ENCODE assay signal across 24 mouse cellular contexts in the genomic region with DNA sequence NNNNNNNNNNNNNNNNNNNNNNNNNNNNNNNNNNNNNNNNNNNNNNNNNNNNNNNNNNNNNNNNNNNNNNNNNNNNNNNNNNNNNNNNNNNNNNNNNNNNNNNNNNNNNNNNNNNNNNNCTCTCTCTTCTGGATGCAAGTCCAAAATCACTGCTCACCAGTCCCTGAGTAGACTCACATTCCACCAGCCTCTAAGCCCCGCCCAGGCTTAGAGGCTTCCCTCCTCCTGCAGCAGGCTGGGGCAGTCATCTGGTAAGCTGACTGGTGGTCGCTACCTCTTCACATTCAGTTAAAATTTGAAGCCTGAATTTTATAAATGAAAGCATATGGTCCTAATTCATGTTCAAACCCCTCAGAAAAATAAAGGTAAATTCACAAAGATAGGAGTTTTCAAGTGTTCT. TPM values are rescaled to one million over a fixed set of nuclear protein-coding genes. Genes with fewer than 3 reads are reported as not detected.
A peak's percentile ranks its signal among the peaks of the same experiment; 100 is the strongest.
DNase-seq lines count a peak whose midpoint lies in the region; ATAC-seq and TF ChIP-seq lines count a peak whose summit lies in the region.
"Had no signal": no experiment of that assay in that cellular context is flagged by ENCODE, and none has a peak within 500 bp of the region (broad histone marks: within the 10 kb centered on the region; RNA-seq: fewer than 3 reads in every experiment).

No protein-coding gene starts in this region.

- H3K4me3 ChIP-seq in heart, embryonic 16.5 days (ENCODE audit: low read length), result no peak overlapping the region
- H3K4me3 ChIP-seq in heart, embryonic 12.5 days, result no peak overlapping the region
- no peak overlapping the region for H3K4me3 ChIP-seq in lung, embryonic 16.5 days (ENCODE audit: low read length)
- H3K4me3 ChIP-seq in midbrain, embryonic 10.5 days, result no peak overlapping the region
- no peak overlapping the region for H3K4me3 ChIP-seq in cerebellum, adult 2 months (replicated peaks; ENCODE audit: insufficient read depth, low read depth, low read length)
- H3K4me3 ChIP-seq: gastrocnemius, adult 2 months; intestine, embryonic 15.5 days; liver, embryonic 15.5 days; midbrain, embryonic 12.5 days; neural tube, embryonic 13.5 days had no signal

- no peaks in the 10 kb centered on the region for H3K27me3 ChIP-seq in heart, embryonic 16.5 days (ENCODE audit: control insufficient read depth, insufficient read depth, low read length)
- no peaks in the 10 kb centered on the region for H3K27me3 ChIP-seq in heart, embryonic 12.5 days (replicated peaks)
- no peaks in the 10 kb centered on the region for H3K27me3 ChIP-seq in lung, embryonic 16.5 days (ENCODE audit: control insufficient read depth, insufficient read depth, low read depth, low read length)
- no peaks in the 10 kb centered on the region for H3K27me3 ChIP-seq in midbrain, embryonic 10.5 days (ENCODE audit: low read depth, poor library complexity, severe bottlenecking)
- H3K27me3 ChIP-seq in cerebellum, adult 2 months (ENCODE audit: control insufficient read depth, insufficient read depth, low read length), result no peaks in the 10 kb centered on the region
- H3K27me3 ChIP-seq: CH12.LX; intestine, embryonic 15.5 days; liver, embryonic 15.5 days; midbrain, embryonic 12.5 days; neural tube, embryonic 13.5 days had no signal

- peak overlapping the region; percentile 60; the same call in 1 of the 2 replicates for H3K27ac ChIP-seq in heart, embryonic 16.5 days (ENCODE audit: low read length)
- no peak overlapping the region for H3K27ac ChIP-seq in heart, embryonic 12.5 days (ENCODE audit: poor library complexity, severe bottlenecking)
- peak overlapping the region; percentile 23; the same call in 1 of the 2 replicates for H3K27ac ChIP-seq in lung, embryonic 16.5 days (ENCODE audit: low read length)
- H3K27ac ChIP-seq in midbrain, embryonic 10.5 days (replicated peaks), result no peak overlapping the region
- H3K27ac ChIP-seq in cerebellum, adult 2 months (ENCODE audit: insufficient read depth, low read length), result no peak overlapping the region
- H3K27ac ChIP-seq: gastrocnemius, adult 2 months; intestine, embryonic 15.5 days; liver, embryonic 15.5 days; midbrain, embryonic 12.5 days; neural tube, embryonic 13.5 days had no signal

- no peaks in the 10 kb centered on the region for H3K36me3 ChIP-seq in heart, embryonic 16.5 days (ENCODE audit: control insufficient read depth, insufficient read depth)
- H3K36me3 ChIP-seq in heart, embryonic 12.5 days, result no peaks in the 10 kb centered on the region
- no peaks in the 10 kb centered on the region for H3K36me3 ChIP-seq in lung, embryonic 16.5 days (ENCODE audit: control insufficient read depth, insufficient read depth, low read length)
- H3K36me3 ChIP-seq in midbrain, embryonic 10.5 days, result no peaks in the 10 kb centered on the region
- H3K36me3 ChIP-seq: intestine, embryonic 15.5 days; midbrain, embryonic 12.5 days; neural tube, embryonic 13.5 days had no signal

- no peak for TF ChIP-seq POLR2A in cerebellum, adult 2 months (IDR thresholded peaks at IDR 0.05; ENCODE audit: borderline replicate concordance, insufficient read depth, low read length)

- no peak for TF ChIP-seq CTCF in cerebellum, adult 2 months (IDR thresholded peaks at IDR 0.05; ENCODE audit: borderline replicate concordance, insufficient read depth, low read depth, low read length)

- H3K9ac ChIP-seq in heart, embryonic 16.5 days (ENCODE audit: low read length), result no peak overlapping the region
- H3K9ac ChIP-seq in heart, embryonic 12.5 days, result no peak overlapping the region
- no peak overlapping the region for H3K9ac ChIP-seq in lung, embryonic 16.5 days (ENCODE audit: low read length)
- H3K9ac ChIP-seq: intestine, embryonic 15.5 days; liver, embryonic 15.5 days; midbrain, embryonic 12.5 days; neural tube, embryonic 13.5 days had no signal

- no peak overlapping the region for H3K4me2 ChIP-seq in heart, embryonic 16.5 days (ENCODE audit: low read depth, low read length)
- H3K4me2 ChIP-seq in heart, embryonic 12.5 days, result no peak overlapping the region
- no peak overlapping the region for H3K4me2 ChIP-seq in lung, embryonic 16.5 days (ENCODE audit: low read depth, low read length)
- H3K4me2 ChIP-seq: heart, embryonic 11.5 days; intestine, embryonic 15.5 days; liver, embryonic 15.5 days; midbrain, embryonic 12.5 days; neural tube, embryonic 13.5 days had no signal

- no peak for DNase-seq in lung, adult 18-20 months
- peak; percentile 39 for DNase-seq in ZHBTc4 (ENCODE audit: low read depth, low spot score)
- peak; percentile 24 for DNase-seq in forelimb bud, embryonic 11.5 days (ENCODE audit: low read depth, low spot score)
- DNase-seq in midbrain, embryonic 10.5 days (ENCODE audit: low spot score), result no peak
- DNase-seq in cerebellum, adult 2 months, result no peak
- DNase-seq: cerebellum, adult 18-20 months; cerebellum, postnatal 14 days; gastrocnemius, adult 2 months; gastrocnemius, postnatal 36 days; heart, adult 18-20 months; heart, postnatal 14 days; kidney, adult 2 months; lung, postnatal 10 days had no signal

- no peaks in the 10 kb centered on the region for H3K9me3 ChIP-seq in heart, embryonic 16.5 days (replicated peaks; ENCODE audit: control insufficient read depth, low read length)
- H3K9me3 ChIP-seq in heart, embryonic 12.5 days (replicated peaks), result no peaks in the 10 kb centered on the region
- no peaks in the 10 kb centered on the region for H3K9me3 ChIP-seq in lung, embryonic 16.5 days (ENCODE audit: control insufficient read depth, low read length)
- no peaks in the 10 kb centered on the region for H3K9me3 ChIP-seq in midbrain, embryonic 10.5 days (replicated peaks)
- H3K9me3 ChIP-seq: intestine, embryonic 15.5 days; liver, embryonic 15.5 days; midbrain, embryonic 12.5 days; neural tube, embryonic 13.5 days had no signal

- peaks cover 16% of the 10 kb centered on the region for H3K4me1 ChIP-seq in heart, embryonic 16.5 days (ENCODE audit: control insufficient read depth, insufficient read depth, low read length)
- H3K4me1 ChIP-seq in heart, embryonic 12.5 days (replicated peaks), result peaks cover 29% of the 10 kb centered on the region
- no peaks in the 10 kb centered on the region; the same call in 1 of the 2 replicates for H3K4me1 ChIP-seq in lung, embryonic 16.5 days (replicated peaks; ENCODE audit: control insufficient read depth, insufficient read depth, low read length)
- 0 out of 2 replicates have a peak, but pooled peaks cover 5% of the 10 kb centered on the region for H3K4me1 ChIP-seq in midbrain, embryonic 10.5 days
- no peaks in the 10 kb centered on the region for H3K4me1 ChIP-seq in cerebellum, adult 2 months (ENCODE audit: control insufficient read depth, insufficient read depth, low read length)
- H3K4me1 ChIP-seq: midbrain, embryonic 12.5 days; neural tube, embryonic 13.5 days had no signal

- 0 out of 2 replicates have a peak, but pooled peaks have one; percentile 59 for ATAC-seq in heart, embryonic 16.5 days (replicated peaks; ENCODE audit: extremely low read depth, insufficient read depth, low FRiP score)
- no peak for ATAC-seq in heart, embryonic 12.5 days (ENCODE audit: insufficient number of reproducible peaks, low FRiP score)
- 0 out of 2 replicates have a peak, but pooled peaks have one; percentile 35 for ATAC-seq in lung, embryonic 16.5 days (ENCODE audit: low read depth)
- ATAC-seq: forebrain, embryonic 14.5 days; hindbrain, embryonic 16.5 days; intestine, embryonic 15.5 days had no signal

- WGBS in heart, embryonic 16.5 days, result 38% methylated on average over 2 of the region's 2 CpGs
- WGBS in heart, embryonic 12.5 days, result 19% methylated on average over 2 of the region's 2 CpGs
- 49% methylated on average over 2 of the region's 2 CpGs for WGBS in lung, embryonic 16.5 days
- WGBS in midbrain, embryonic 10.5 days, result 31% methylated on average over 2 of the region's 2 CpGs
- WGBS in cerebellum, adult 2 months, result 60% methylated on average over 2 of the region's 2 CpGs

RNA-seq across cellular contexts. Expression of gene Mgst2, which starts 8.4 kb away (rescaled TPM):
- polyA plus RNA-seq in heart, embryonic 16.5 days (2015; fragmentation: Nextera tagmentation; extraction: Ambion mirVana), result 8.6 and 13.8 TPM in 2 replicates
- polyA plus RNA-seq in heart, embryonic 12.5 days (2016; fragmentation: Nextera tagmentation; extraction: Ambion mirVana), result 1.2 and 2.5 TPM in 2 replicates
- 5.4 and 6.9 TPM in 2 replicates for polyA plus RNA-seq in lung, embryonic 16.5 days (2015; fragmentation: Nextera tagmentation; extraction: Ambion mirVana)
- polyA plus RNA-seq in midbrain, embryonic 10.5 days (2016; fragmentation: Nextera tagmentation; extraction: Ambion mirVana), result 0.31 and 0.34 TPM in 2 replicates
- 0.17 and 0.34 TPM in 2 replicates for polyA plus RNA-seq in cerebellum, adult 2 months (2012; rRNA removed)
- polyA plus RNA-seq: forebrain, embryonic 14.5 days had no signal

Comparison
In these comparisons a context has a peak if more than half of its experiments do, and no peak if none do; other contexts are left out.
1. H3K27ac ChIP-seq: peak in heart, embryonic 16.5 days (single experiment) and lung, embryonic 16.5 days (single experiment); none in heart, embryonic 12.5 days (single experiment), midbrain, embryonic 10.5 days (single experiment) and cerebellum, adult 2 months (single experiment).
2. DNase-seq: peak in ZHBTc4 (single experiment) and forelimb bud, embryonic 11.5 days (single experiment); none in lung, adult 18-20 months (0 of 2), midbrain, embryonic 10.5 days (single experiment) and cerebellum, adult 2 months (0 of 2).